Comparison of ENCODE assay signal across 1 mouse cellular context in genomic region chr13:21812092-21812491, GRCm38 (mm10).
TF ChIP-seq lines count a peak whose summit lies in the region.

No protein-coding gene starts in this region.

TF ChIP-seq in C2C12, 6 proteins besides CTCF, POLR2A, EP300 and RAD21:
- peak; percentile 14 for TF ChIP-seq USF1 (IDR thresholded peaks at IDR 0.05; ENCODE audit: low read depth)
TF ChIP-seq in C2C12: peak in this region for 1; not testable (repeated sequence) for 5.
